Mouse (Mus musculus) retina, postnatal 7 days (tissue): ENCODE measurements around the gene Ins2.

Experiments
- DNase-seq: peaks from one replicate; pipeline ENCODE4 v3.0.0-alpha.2; 2012; ENCODE audit warnings: low read depth, low spot score

The Ins2 gene

DNA sequence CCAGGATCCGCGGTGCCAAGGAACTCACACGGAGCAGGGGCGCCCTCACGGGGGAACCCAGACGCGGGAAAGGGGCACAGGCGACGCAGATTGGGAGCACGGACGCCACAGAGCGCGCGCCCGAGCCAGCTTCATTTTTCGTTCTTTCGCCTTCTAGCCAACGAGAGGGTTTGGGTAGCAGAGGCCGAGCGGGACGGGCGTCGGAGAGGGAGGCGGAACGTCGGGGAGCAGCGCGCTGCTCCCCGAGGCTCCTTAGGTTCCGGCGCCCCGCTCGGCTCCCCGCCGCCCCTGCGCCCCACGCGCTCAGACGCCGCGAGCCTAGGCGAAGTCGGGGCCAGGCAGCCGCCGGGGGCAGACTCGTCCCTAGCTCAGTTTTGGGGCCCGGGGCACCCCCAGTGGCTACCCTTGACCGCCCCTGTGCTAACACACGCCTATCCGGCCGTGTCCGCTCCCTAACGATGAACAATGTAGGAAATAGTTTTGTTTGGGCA is 79.2 kb downstream of the Ins2 start:
- no peak for DNase-seq

DNA sequence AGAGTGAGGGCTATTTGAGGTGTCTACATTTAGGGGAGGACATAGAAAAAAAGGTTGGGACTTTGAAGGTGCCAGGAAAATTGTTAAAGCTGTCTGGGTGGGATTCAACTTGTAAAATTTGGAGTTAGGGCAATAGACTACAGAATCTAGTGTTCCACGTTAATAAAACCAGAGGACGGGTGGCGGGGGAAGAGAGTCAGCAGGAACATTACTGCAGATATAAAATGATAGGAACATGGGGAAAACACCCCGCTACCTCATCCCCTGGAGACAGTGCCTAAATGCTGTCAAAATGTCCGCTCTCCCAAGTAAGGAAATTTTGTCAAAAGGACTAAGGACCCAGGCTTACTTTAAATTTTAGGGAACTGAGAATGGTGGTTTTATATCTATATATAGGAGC is 80.0 kb downstream of the Ins2 start:
- DNase-seq = no peak

DNA sequence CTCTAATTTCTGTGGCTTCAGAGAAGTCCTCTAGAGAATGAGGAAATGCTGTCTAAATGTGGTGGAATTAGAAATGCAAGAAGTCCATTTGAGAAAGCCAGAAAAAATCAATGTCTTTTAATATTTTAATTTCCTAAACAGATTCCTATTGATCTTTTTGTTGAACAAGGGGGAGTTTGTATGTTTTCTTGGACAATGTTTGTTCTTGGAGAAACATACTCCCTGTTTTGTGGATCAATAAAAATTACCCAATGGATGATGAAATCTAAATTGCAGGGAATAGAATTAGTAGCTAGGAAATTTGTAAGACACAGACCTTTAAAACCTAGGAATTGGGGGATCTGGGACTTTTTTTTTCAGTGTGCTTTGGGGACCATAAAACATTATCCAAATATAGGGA is 81.4 kb downstream of the Ins2 start:
- no peak for DNase-seq

DNA sequence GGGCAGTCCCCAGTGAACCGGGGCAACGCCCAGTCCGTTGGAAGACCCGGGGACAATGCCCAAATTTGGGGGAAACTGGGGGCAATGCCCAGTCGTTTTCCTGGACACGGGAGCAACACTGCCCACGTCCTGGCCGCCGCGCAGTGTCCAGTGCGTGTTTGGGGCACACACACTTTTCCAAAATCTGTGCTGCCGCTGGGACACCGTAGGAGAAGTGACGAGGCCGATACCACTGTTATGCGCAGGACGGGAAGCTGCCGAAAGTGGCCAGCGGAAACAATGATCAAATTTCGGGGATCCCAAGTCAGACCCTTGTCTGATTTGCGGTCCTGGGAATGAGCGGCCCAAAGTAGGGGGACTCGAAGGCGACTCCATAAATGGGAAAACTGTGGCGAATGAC is 82.1 kb downstream of the Ins2 start:
- no peak for DNase-seq

DNA sequence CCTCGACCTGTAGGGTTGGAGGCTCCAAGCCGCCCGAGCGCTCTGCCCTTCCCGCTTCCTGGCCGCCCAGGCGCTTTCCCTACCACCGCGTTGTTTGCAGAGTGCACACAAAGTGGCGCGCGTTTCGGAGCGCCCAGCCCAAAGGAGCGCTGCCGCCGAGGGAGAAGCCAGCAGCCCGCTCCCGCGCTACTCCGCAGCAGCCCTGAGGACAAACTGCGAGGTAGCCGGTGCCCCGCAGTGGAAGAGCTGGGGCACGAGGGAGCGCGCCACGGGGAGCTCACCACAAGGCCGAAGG is 82.6 kb downstream of the Ins2 start:
- no peak for DNase-seq

DNA sequence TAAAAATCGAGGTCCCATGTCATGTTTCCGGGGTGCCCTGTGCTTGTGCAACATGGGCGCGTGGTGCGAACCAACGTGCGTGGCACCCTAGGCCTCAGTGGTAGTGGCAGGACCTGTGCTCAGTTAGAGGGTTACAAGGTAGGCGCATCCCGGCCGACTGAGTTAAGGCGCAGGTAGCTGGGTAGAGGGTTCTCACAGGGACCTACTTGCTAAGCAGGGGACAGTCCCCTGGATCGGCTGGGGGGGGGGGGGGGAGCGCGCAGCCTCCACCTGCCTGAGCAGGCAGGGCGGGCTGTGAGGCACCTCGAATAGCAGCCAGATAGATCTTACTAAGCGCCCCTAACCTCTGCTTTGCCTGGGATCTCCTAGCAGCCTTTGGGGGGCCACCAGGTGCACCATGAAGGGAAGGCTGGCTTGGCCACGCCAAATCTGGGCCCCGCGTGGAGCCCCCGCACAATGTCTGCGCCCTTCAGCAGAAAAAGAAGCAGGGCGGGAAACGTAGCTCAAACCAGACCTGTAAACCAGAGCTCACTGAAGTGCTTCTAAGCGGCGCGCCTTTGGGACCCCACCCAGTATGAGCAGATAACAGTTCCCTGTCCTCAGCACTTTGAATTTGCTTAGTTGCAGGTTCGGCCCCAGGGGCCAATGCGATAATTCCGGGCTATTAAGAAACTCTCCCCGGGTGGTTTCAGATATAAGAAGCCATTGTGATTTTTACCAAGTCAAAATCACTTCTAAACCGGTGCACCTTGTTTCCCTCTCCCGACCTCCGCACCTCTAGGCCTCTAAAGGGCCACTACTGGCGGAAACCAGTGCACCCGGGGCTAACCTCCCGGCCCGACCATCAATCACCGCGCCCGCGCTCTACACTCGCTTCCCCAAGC is 83.2 kb downstream of the Ins2 start:
- DNase-seq = no peak

DNA sequence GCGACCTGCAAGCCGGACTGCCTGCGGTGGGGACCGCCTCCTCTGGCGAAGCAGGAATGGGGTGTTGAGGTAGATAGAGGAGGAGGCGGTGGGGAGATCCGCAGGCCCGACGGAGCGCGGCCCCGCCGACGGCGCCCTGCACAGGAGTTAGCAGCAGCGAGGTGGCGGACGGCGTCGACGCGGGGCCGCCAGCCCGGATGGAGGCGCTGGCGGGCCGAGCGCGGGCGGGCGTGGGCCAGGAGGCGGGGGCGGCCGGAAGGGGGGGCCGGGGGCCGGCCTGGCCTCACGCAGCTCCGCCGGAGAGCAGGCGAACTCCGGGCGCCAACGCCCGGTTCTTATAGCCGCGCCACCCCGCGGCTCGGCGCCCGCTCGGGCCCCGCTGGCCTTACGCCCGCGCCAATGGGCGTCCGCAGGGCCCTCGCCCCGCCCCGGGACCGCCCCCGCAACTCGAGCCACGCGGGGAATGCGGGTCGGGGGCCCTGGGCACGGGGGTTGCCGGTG is 84.0 kb downstream of the Ins2 start:
- no peak for DNase-seq

DNA sequence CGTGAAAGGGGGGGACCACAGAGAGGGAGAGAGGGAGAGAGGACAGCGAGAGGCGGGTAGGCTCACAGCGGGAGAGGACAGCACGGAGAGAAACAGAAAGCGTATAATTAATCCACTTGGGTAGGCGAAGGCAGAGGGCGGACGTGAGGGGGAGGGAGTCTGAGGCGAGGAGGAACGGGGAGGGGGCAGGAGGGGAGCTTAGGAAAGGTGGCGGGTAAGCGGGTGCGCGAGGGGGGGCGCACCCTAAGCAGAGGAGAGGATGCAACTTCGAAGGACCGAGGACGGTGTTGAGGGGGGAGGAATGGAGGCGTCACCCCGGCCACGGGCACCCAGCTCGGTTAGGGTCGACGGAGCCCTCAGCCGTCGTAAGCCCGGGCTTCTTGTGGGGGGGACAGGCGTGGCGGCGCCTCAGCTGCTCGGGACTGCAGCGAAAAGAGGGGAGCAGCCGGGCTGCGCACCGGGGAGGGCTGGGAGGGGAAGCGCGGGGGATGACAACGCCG is 84.5 kb downstream of the Ins2 start:
- no peak for DNase-seq

DNA sequence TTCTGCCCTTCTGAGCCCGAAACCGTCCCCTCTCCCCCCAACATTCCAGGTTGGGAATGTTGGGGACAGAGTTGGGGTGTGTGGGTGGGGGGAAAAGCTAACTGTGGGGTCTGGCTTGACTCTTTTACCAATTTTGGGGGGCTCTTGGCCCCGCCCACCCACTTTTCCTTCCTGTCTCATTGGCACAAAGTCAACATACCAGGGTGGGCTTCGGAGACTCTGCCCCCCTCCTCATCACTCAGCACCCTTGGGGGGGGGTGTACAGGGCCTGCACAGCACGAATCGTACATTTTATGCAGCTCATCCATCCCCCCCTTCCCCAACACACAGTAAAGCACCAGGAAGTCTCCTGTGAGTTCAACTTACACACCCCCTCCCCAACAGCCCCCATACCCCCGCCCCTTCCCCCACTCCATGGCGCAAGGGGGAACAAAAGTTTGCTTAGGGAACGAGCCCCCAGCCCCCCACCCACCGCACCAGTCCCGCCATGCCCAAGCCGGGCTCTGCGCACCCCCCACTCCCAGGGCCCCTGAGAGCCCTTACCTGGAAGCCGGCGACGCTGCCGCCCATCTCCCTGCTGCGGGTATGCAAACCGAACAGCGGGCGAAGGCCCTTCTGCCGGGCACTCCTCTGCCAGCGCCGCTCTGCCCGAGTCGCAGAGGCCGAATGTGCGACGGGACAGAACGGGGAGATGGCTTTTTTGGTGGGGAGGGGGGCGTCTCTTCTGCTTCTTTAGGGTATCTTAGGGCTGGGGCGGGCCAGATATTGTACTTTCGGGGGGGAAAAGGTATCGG is 85.2 kb downstream of the Ins2 start:
- DNase-seq = no peak

DNA sequence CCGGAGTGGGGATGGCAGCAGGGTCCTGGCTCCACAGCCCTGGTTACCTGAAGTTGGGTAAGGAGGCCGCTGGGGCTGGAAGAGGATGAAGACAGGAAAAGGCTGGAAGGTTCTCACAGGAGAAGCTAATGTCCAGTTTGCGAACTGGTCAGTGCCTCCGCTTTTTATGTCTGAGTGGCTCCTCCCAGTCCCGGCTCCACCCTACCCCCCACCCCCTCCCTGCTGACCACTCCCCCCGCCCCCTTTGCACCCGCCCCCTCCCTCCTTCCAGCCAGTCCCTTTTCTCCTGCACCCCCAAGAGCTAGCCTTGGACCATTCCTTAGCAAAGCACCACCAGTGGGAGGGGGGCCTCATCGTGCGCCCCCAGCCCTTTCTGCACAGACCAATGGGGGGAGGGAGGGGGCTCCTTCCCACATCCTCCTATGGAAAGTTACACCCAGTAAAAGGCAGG is 85.8 kb downstream of the Ins2 start:
- no peak for DNase-seq

DNA sequence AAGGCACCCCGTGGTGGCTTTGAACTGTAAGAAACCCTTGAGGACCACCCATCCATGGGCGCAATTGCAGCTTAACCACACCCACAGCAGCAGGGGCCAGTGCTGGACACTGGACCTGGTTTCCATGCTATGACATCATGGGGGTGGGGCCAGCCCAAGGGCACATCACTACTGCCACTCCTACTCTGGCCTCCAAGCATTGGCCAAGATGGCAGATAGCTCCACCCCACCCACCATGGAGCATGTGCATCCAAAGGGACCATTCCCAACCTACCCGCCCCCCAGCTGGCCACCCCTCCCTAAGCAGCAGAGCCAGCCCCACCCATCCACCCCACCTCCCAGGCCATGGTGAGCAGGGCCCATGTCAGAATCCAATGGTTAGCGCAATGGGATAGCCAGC is 87.1 kb downstream of the Ins2 start:
- no peak for DNase-seq

DNA sequence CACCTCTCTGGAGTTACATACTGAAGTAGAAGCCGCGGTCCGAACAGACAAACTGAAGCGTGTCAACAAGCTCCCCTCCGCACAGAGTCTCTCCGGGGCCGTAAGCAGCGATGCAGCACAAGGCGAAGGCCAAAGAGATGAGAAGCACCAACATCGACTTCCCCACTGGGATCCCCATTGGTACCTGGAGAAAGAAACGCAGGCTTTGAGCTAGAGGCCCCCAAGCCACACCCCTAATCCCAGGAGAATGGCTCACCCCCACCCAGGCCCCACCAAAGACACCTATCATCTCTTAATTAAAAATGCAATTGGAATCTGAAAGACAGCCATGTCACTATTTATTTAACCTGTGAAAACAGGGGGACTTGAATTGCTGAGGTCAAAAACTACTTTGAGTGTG is 87.5 kb downstream of the Ins2 start:
- no peak for DNase-seq

DNA sequence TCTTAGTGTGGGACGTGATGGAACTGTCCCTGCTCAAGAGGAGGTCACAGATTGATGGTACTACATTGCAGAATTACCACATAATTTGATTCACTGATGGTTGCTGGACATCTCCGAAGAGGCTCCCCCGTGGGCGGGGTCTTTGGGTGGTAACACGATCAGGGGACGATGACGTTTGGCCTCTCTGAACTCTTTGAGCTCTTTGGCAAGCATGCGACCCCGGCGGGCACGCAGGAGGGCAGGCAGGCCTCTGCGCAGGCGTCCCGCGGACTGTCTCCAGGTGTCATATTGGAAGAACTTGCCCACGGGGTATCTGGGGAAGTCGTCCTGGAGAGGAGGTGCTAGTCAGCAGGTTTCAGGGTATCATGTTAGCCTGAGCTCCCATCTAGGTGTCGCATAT is 89.5 kb downstream of the Ins2 start:
- no peak for DNase-seq

DNA sequence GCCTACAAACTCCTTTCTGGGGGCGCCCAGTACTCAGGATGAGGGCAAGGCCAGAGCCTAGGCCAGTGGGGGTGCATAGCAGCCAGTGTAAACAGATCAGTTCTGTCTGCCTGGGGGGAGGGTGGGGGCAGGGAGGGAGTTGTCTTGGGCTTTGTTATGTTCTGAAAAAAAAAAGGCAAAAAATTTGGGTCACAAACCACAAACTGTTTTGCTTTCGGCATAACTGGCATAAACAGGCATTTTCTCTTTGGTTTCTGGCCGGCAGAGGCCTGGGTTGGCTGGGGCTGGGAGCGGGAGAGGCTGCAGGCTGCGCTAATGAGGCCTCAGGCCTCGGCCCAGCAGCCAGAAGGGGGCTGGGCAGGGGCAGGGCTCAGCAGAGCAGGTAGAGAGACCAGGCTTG is 96.5 kb downstream of the Ins2 start:
- DNase-seq = no peak

DNA sequence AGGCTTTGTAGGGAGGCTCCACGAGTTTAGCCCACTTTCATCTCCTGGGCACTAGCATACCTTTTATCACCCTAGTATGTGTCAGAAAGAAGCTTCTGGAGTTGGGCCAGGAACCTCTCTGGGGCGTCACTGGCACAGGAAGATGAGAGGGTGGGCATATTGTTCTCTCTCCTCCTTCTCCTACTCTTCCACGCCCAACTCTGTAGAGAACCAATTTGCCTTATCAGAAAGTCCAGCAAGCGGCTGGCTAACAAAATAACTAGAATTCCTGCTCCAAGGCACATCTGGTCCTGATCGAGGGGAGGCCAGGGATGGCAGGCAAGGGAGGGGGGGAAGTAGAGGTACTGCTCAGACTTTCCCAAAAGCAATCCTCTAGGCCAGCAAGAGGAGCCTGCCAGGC is 98.1 kb downstream of the Ins2 start:
- no peak for DNase-seq

DNA sequence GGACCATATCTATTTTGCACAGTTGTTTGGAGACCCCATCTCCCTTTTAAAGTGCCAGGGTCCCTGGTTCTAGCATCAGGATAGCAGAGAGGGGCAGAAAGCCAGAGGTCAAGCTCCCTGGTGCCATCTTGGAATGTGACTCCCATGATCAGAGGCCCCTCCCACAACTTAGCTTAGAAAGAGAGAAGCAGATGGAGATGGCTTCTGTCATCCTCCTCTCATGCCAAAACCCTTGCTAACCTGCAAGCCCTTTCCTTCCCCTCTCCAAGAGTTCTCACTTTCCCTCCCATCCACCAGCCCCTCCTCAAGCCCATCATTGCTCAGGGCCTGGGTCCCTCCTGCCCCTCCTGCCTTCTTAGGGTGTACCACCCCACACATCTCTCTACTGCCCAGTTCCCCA is 107.0 kb downstream of the Ins2 start:
- DNase-seq = no peak

DNA sequence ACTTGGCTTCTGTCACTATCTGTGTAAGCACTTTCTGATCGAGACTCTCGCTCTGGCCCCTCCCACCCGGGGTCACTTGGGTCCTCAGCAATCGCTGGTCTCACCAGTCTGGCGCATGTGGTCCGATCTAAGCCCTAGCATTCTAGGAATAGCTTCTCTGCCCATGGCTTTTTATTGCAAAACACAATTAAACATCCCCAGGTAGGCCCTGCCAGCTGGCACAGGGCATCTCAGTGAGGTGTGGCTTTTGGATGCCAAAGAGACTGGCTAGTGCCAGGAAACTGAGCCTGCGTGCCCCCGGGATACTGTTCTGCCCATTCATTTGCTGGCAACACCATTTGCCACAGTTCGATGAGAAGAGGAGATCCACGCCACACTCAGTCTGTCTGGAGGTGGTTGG is 112.5 kb downstream of the Ins2 start:
- no peak for DNase-seq

DNA sequence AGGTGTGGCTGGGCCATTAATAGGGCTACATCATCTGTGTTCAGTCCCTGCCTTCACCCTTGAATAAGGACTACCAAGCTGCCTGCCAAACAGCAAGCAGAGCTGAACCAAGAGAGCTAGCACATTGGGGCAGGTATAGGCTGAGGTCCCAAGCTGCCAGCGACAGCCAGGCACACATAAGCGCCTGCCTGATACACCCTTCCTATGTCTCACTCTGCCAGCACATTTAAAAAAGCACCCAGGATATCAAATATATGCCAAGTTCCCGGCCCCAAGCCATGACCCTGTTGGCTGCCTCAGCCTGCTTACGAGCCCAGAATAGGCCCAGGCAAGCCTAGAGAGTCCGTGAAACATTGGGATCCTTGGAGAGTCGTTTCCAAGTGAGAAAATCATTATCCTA is 113.4 kb downstream of the Ins2 start:
- DNase-seq = no peak
